Mouse (Mus musculus): ENCODE results near the gene 2010111I01Rik. TPM values are rescaled to one million over a fixed set of nuclear protein-coding genes. Genes with fewer than 3 reads are reported as not detected.

The 2010111I01Rik gene
- polyA plus RNA-seq, 1 experiment from 2014 or later, result 30.9 TPM

GRCm38 (mm10) chr13:63037906-63038305, 73.2 kb downstream of the 2010111I01Rik start:
- Histone ChIP-seq H3K4me2 (replicated peaks) (no peak overlapping the region), H3K9ac (replicated peaks) (no peak overlapping the region), H3K27me3 (no peaks in the 10 kb centered on the region), H3K36me3 (no peaks in the 10 kb centered on the region), H3K4me3 (no peak overlapping the region), H3K27ac (replicated peaks) (no peak overlapping the region), H3K4me1 (peaks cover 4% of the 10 kb centered on the region), H3K9me3 (no peaks in the 10 kb centered on the region)
- WGBS, result 46% methylated on average over 10 of the region's 10 CpGs
- no peak for ATAC-seq (replicated peaks)

DNA sequence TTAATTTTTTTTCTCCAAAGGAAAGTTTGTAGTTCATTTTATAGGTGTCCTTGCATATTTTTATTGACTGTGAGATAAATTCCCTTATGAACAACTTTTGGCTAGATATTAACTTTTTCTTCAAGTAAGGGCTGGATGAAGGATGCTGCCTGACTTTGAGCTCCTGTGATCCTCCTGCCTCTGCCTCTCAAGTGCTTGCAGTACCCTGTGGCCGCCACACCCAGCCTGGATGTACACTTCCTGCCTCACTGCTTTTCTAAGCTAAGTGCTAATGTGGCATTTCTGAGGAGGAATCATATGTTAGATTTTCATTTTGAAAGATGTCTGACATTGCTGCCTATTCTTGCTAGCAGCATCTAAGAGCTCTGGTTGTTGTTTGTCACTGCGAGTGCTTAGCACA, 73.7 kb downstream of the 2010111I01Rik start:
- Histone ChIP-seq H3K27me3 (no peaks in the 10 kb centered on the region), H3K9ac (replicated peaks) (no peak overlapping the region), H3K4me1 (no peaks in the 10 kb centered on the region; the same call in 1 of the 2 replicates), H3K36me3 (no peaks in the 10 kb centered on the region), H3K4me3 (no peak overlapping the region), H3K9me3 (no peaks in the 10 kb centered on the region), H3K27ac (replicated peaks) (no peak overlapping the region), H3K4me2 (replicated peaks) (no peak overlapping the region)
- 84% methylated on average over 2 of the region's 2 CpGs for whole genome bisulfite sequencing
- ATAC-seq (replicated peaks), result no peak

GRCm38 (mm10) chr13:63038871-63039270, 74.2 kb downstream of the 2010111I01Rik start:
- Histone ChIP-seq H3K4me2 (replicated peaks) (no peak overlapping the region), H3K27me3 (no peaks in the 10 kb centered on the region), H3K36me3 (no peaks in the 10 kb centered on the region), H3K27ac (replicated peaks) (no peak overlapping the region), H3K4me3 (no peak overlapping the region), H3K9me3 (no peaks in the 10 kb centered on the region), H3K9ac (replicated peaks) (no peak overlapping the region), H3K4me1 (no peaks in the 10 kb centered on the region; the same call in 1 of the 2 replicates)
- no peak for ATAC-seq (replicated peaks)
- WGBS, result 60% methylated on average over 1 of the region's 1 CpGs

DNA sequence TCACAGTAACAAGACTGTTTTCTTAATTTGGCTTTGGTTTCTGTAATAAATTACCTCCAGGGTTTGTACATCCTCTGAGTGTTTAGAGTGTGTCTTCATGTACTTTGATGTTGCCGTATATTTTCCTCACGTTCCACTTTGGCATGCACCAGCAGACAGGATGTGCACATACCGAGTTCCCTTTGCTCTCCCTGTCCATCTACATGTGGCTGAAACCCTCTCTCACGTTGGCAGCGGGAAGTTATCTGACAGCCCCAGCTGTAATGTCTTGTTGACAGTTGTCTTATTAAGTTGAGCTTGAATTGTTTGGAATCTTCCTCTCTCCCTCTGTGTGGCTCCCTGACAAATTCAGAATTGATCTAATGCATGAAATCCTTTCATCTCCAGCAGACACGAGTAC, 74.6 kb downstream of the 2010111I01Rik start:
- Histone ChIP-seq H3K4me2 (replicated peaks) (no peak overlapping the region), H3K27ac (replicated peaks) (no peak overlapping the region), H3K9me3 (no peaks in the 10 kb centered on the region), H3K27me3 (no peaks in the 10 kb centered on the region), H3K9ac (replicated peaks) (no peak overlapping the region), H3K36me3 (no peaks in the 10 kb centered on the region), H3K4me3 (no peak overlapping the region), H3K4me1 (no peaks in the 10 kb centered on the region; the same call in 1 of the 2 replicates)
- 71% methylated on average over 6 of the region's 6 CpGs for WGBS
- ATAC-seq (replicated peaks), result no peak

DNA sequence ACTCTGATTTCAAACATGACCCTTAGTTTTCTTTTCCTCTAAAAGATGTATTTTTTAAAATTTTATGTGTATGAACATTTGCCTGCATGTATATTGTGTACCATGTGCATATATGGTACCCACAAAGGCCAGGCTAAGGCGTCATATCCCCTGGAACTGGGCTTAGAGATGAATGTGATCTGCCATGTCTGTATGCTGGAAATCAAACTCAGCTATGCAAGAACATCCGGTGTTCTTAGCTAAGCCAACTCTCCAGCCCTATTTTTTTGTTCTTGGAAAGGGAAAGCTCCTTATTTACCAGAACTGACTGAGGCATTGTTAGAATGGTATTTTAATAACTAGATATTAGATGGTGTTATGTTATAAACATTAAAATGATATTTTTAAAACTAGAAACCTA, 75.2 kb downstream of the 2010111I01Rik start:
- H3K9ac ChIP-seq (replicated peaks), result no peak overlapping the region
- H3K9me3 ChIP-seq, result no peaks in the 10 kb centered on the region
- H3K36me3 ChIP-seq, result no peaks in the 10 kb centered on the region
- no peaks in the 10 kb centered on the region for H3K4me1 ChIP-seq
- H3K27me3 ChIP-seq, result no peaks in the 10 kb centered on the region
- no peak overlapping the region for H3K4me2 ChIP-seq (replicated peaks)
- 84% methylated on average over 2 of the region's 2 CpGs for WGBS
- H3K4me3 ChIP-seq, result no peak overlapping the region
- H3K27ac ChIP-seq (replicated peaks), result no peak overlapping the region
- no peak for ATAC-seq (replicated peaks)

DNA sequence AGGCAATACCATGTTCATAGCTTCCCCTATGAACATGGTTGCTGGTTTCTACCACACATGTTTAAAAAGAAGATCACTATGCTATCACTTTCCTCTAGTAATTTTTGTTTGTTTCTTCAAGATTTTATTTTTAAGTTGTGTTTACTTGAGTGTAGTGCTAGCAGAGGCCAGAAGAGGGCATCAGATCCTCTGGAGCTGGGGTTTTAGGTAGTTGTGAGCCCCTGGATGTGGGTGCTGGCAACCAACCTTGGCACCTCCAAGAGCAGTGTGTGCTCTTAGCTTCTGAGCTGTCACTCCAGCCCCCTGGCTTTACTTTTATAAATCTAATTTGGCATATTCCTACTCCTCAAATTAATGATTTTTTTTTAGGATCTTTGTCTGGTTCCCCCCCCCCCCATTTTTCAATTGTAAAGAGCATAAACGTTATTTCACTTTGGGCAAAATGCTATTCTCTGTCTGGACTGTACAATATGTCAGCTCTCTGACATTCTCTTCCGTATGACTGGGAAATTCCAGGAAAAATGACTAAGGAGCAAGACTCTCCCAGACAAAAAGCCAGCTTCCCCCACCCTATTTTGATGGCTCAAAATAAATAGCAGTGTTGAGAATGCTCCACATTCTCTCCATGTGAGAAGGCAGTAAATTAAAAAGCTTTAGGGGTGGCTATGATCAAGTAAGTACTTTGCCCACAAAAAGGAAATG, 81.0 kb downstream of the 2010111I01Rik start:
- 87% methylated on average over 2 of the region's 2 CpGs for WGBS
- ATAC-seq (replicated peaks), result no peak
- H3K9ac ChIP-seq (replicated peaks), result no peak overlapping the region
- H3K9me3 ChIP-seq, result no peaks in the 10 kb centered on the region
- H3K4me2 ChIP-seq (replicated peaks), result no peak overlapping the region
- H3K4me3 ChIP-seq, result no peak overlapping the region
- no peaks in the 10 kb centered on the region for H3K36me3 ChIP-seq
- H3K27ac ChIP-seq (replicated peaks), result no peak overlapping the region
- no peaks in the 10 kb centered on the region for H3K27me3 ChIP-seq
- no peaks in the 10 kb centered on the region for H3K4me1 ChIP-seq

- H3K27me3 ChIP-seq, result no peaks in the 10 kb centered on the region
- H3K4me1 ChIP-seq, result no peaks in the 10 kb centered on the region
- H3K9me3 ChIP-seq, result no peaks in the 10 kb centered on the region
- ATAC-seq (replicated peaks), result peak; percentile 91
- 53% methylated on average over 7 of the region's 7 CpGs for WGBS
- no peak overlapping the region for H3K4me2 ChIP-seq (replicated peaks)
- no peak overlapping the region for H3K9ac ChIP-seq (replicated peaks)
- H3K4me3 ChIP-seq, result no peak overlapping the region
- no peaks in the 10 kb centered on the region for H3K36me3 ChIP-seq
- no peak overlapping the region for H3K27ac ChIP-seq (replicated peaks)
Observed at GRCm38 (mm10) chr13:63046206-63047020, 81.7 kb downstream of the 2010111I01Rik start.

DNA sequence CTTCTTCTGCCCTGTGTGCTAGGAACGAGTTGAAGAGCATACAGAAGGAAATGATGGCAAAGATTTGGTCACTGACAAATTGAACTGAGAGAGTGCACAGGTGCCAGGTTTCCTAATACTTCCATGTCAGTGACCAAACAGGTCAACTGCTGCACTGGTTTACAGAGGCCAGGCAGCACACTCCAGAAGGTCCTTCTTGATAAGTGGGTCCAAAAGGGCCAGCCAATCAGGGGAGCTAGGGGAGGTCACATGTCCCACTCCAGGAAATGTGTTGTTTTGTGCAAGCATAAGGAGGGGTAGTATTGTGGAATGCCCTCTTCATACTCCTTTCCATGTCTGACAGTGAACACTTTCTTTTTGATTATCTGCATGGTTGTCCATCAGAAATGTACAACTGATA, 99.0 kb downstream of the 2010111I01Rik start:
- Histone ChIP-seq H3K27ac (replicated peaks) (no peak overlapping the region), H3K9ac (replicated peaks) (no peak overlapping the region), H3K9me3 (no peaks in the 10 kb centered on the region), H3K4me2 (replicated peaks) (no peak overlapping the region), H3K4me3 (no peak overlapping the region), H3K4me1 (no peaks in the 10 kb centered on the region), H3K27me3 (no peaks in the 10 kb centered on the region), H3K36me3 (no peaks in the 10 kb centered on the region)
- 50% methylated on average over 1 of the region's 1 CpGs for WGBS
- ATAC-seq (replicated peaks), result no peak

DNA sequence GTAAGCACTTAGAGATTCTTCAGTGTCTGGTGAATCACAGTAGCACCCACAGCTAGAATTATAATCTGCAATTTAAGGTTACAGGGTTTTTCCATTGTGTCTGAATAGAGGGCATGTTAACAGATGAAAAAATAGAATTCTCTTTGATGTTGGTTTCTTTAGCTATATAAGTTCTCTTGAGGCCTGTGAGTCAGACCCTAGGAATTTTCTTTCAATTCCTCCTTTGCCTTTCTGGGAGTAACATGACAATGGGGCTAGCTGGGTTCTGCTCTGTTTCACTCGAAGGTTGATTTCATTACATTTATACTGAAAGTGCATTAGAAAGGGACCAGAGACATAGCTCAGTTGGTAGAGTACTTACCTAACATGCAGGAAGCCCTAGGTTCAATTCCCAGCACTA, 101.9 kb downstream of the 2010111I01Rik start:
- no peaks in the 10 kb centered on the region for H3K4me1 ChIP-seq
- no peak overlapping the region for H3K9ac ChIP-seq (replicated peaks)
- no peak overlapping the region for H3K27ac ChIP-seq (replicated peaks)
- ATAC-seq (replicated peaks), result no peak
- no peaks in the 10 kb centered on the region for H3K9me3 ChIP-seq
- H3K27me3 ChIP-seq, result no peaks in the 10 kb centered on the region
- H3K4me3 ChIP-seq, result no peak overlapping the region
- no peaks in the 10 kb centered on the region for H3K36me3 ChIP-seq
- 79% methylated on average over 1 of the region's 1 CpGs for WGBS
- no peak overlapping the region for H3K4me2 ChIP-seq (replicated peaks)

DNA sequence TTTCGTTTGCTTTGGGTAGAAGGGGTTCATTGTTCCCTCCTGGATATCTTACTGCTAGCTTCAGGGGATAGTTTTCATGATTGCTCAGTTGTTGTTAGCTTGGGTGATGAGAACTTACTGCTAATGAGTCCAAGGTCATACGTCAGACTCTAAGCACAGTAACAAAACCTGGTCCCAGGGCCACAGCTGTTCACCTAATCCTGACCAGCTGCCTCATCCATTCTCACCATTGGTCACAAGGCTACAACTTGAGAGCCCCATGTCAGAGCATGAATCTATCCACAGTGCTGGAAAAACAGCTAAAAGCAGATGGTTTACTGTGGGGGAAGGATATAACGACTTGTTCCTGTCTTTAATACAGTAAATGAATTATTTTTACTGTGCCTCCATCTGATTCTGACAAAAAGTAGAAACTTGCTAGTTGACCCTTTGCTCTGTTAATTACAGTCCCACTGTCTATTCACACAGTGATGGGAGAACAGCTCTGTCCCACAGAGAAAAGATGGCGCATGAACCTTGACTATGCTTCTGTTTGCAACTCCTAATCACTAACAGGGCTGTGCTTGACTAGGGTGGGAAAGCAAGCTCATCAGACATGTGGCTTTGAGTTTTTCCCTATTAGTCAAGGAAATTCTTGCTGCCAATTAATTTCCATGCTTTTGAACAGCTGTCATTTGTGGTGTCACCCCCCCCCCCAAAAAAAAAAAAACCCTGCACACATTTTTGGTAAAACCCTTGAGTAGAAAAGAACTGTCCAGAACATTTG, 103.9 kb downstream of the 2010111I01Rik start:
- 69% methylated on average over 4 of the region's 4 CpGs for WGBS

DNA sequence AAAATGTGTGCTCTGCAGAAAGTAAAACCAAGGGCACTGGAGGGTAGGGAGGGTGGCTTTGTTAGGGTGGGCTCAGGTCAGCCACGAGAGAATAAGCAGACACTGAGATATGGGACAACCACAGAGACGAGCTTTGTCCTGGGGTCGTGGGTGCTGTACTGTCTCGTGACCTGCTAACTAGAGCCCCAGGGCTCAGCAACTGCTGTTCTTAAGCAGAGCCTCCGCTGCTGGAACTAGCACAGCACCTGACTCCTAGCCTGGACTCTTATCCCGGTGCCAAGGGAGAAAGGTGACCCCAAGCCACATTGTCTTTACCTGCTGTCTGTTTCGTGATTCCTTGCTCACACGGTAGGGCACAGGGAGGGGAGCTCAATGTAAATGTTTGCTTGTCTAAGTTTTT, 107.2 kb downstream of the 2010111I01Rik start:
- Histone ChIP-seq H3K27ac (replicated peaks) (no peak overlapping the region), H3K4me3 (no peak overlapping the region), H3K4me2 (replicated peaks) (no peak overlapping the region), H3K36me3 (no peaks in the 10 kb centered on the region), H3K4me1 (peaks cover 6% of the 10 kb centered on the region; the same call in 1 of the 2 replicates), H3K27me3 (no peaks in the 10 kb centered on the region), H3K9ac (replicated peaks) (no peak overlapping the region), H3K9me3 (no peaks in the 10 kb centered on the region)
- ATAC-seq (replicated peaks), result no peak
- 70% methylated on average over 8 of the region's 8 CpGs for whole genome bisulfite sequencing

More for the DNA sequence above, 103.9 kb downstream of the 2010111I01Rik start:
- Histone ChIP-seq H3K4me3 (no peak overlapping the region), H3K27ac (replicated peaks) (no peak overlapping the region), H3K4me1 (no peaks in the 10 kb centered on the region; the same call in 1 of the 2 replicates), H3K36me3 (no peaks in the 10 kb centered on the region), H3K9ac (replicated peaks) (no peak overlapping the region), H3K27me3 (no peaks in the 10 kb centered on the region), H3K4me2 (replicated peaks) (no peak overlapping the region), H3K9me3 (no peaks in the 10 kb centered on the region)
- ATAC-seq (replicated peaks), result no peak

- H3K36me3 ChIP-seq, result no peaks in the 10 kb centered on the region
- ATAC-seq (replicated peaks), result no peak
- H3K9me3 ChIP-seq, result no peaks in the 10 kb centered on the region
- H3K9ac ChIP-seq (replicated peaks), result no peak overlapping the region
- no peaks in the 10 kb centered on the region for H3K27me3 ChIP-seq
- H3K4me3 ChIP-seq, result no peak overlapping the region
- WGBS, result 31% methylated on average over 3 of the region's 3 CpGs
- H3K27ac ChIP-seq (replicated peaks), result no peak overlapping the region
- H3K4me1 ChIP-seq, result peaks cover 6% of the 10 kb centered on the region; the same call in 1 of the 2 replicates
- H3K4me2 ChIP-seq (replicated peaks), result no peak overlapping the region
Observed at GRCm38 (mm10) chr13:63072376-63072775, 107.7 kb downstream of the 2010111I01Rik start.
